Mouse (Mus musculus) frontal cortex, postnatal 25 days (tissue): ENCODE measurements around the gene Mia.

Experiments used
- DNase-seq, 2 experiments: peaks; one replicate each; pipeline ENCODE4 v3.0.0; 2022; ENCODE audit warnings: low spot score in 2 of 2

Gene Mia

DNA sequence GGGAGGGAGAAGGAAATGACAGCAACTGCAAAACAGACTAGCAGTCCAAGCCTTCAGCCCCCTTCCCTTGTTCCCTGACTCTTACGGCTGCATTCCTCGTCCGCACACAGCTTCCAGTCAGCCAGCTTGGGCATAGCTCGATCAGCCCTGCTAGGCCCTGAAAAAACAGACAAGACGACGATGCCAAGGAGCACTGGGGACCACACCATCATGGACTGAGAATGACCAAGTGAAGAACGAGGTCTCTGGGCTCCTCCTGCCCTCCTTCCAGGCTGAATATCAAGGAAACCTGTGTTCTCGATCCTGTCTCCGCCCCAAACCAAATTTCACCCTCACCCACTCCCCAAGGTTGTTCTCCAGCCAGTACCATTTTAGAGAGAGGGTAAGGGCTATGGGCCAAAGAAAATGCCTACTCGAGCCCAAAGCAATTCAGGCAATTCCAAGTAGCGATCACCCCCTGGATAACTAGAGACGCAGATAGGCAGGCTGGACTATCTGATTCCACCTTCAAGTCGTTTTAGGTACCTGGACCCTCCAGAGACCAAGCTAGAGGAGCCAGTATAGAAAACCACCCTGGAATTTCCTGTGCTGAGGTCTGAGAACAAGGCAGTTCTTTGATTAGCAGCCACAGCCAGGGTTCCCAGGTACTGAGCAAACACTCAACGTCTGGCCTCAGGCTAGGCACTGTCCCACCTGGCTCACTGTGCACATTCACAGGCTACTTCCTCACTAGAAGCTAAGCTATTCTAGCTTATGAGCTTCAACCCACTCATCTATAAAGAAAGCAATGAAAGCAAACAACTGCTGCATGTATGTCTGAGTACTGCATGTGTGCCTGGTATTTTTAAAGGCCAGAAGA, at the start of gene Mia, which contains the start of gene Gm21983:
Mia (minus strand) TSS at position 321 of the 859 bp plus-strand sequence.
Gm21983 (minus strand) TSS at position 250 of the 859 bp plus-strand sequence.
- DNase-seq: no peak

DNA sequence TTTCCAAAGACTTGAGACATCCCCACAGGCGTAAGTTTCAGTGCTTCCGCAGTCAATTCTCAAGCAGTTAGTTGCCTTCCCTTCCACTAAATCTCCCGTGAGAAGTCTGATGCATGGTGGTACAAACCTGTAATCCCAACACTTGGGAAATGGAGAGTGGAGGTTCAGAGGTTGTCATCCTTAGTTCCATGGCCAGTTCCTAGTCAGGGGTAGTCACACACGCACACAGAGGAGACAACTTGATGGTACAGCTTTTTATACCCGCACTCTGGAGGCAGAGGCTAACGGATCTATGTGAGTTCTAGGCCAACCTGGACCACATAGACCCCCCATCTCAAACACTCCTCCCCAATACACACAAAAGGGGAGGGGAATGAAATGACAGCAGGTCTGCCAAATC, 47.9 kb upstream of the Mia start:
- DNase-seq: no peak

GRCm38 (mm10) chr7:27228281-27228821, 47.4 kb upstream of the Mia start, which contains the start of gene Itpkc:
Gene Itpkc (minus strand): TSS chr7:27228661.
- DNase-seq: peak; percentile 77 to 80

DNA sequence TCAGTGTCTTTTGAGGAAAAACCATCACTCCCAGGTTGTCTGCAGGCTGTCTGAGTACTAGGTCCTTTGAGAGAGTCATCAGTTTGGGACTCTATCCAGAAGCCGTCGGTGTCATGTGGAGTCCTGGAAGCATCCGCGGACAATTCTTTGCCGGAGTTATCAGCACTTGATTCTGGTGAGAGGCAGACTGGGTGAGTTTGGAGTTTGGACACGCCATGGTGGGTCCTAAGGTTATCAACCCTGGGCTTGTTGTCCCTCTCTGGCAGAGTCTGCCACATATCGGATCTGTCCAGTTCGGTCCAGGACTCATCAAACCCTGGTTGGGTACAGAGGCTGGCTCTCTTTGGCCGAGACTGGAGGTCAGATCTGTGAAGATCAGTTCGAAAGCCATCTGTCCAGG, 46.7 kb upstream of the Mia start:
- DNase-seq: no peak

DNA sequence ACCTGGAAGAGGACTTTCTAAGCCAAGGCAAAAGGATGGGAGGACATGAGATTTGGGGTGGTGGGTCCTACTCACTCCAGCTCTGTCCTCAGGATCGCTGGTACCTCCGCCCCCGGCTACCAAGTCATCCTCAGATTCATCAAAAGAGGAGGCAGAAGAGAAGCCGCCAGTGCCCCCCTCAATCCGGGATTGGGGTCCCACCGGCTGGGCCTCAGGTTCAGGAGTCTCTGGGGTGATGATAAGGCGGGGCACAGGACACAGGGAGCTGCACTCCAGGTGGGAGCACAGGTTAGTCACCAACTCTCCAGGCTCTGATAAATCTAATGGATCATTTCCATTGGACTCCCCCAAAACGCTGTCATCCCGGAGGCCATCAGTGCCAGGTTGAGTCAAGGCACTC, 46.3 kb upstream of the Mia start:
- DNase-seq: no peak

- no peak for DNase-seq
These were observed 44.1 kb upstream of the Mia start for GRCm38 (mm10) chr7:27224877-27225575.

GRCm38 (mm10) chr7:27222538-27222937, 41.6 kb upstream of the Mia start:
- DNase-seq: no peak

DNA sequence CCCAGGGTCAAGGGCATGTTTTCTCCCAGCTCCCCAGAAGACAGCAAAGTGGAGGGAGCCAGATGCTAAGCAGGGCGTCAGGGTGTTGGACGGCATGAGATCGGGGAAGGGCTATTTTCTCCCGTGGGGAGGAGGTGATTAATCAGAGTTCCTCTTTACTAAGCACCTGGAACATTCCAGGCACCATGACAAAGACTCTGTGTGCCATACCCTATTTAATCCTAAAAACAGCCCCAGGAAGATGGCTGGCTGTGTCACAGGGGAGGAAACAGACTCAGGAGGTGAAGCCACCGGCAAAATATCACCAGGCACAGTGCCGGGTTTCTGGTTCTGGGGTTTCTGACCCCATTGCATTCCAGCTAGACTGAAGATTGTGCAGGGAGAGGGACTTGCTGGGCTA, 41.0 kb upstream of the Mia start:
- DNase-seq: no peak

GRCm38 (mm10) chr7:27219937-27220336, 39.0 kb upstream of the Mia start:
- DNase-seq: no peak

- DNase-seq: no peak
These were observed 37.6 kb upstream of the Mia start for GRCm38 (mm10) chr7:27218586-27218985.

DNA sequence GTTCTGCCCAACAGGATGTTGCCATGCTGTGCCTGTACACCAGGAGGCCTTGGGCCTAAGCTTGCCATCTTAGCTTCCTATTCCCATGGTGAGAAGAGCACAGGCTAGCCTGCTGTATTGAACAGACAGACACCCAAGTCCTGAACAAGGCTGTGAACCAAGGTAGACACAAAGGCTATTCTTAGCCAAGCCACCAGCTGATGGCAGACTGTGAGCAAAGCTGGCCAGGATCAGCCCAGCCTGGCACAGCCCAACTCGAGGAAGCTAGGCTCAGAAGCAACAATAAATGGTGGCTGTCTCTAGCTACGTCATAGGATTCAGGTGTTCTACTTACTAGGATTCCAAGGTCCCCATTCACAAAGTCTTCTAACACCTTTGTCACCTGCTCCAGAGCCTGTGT, 31.7 kb upstream of the Mia start:
- no peak for DNase-seq

- DNase-seq: no peak
These were observed 22.9 kb upstream of the Mia start for GRCm38 (mm10) chr7:27203730-27204449.

DNA sequence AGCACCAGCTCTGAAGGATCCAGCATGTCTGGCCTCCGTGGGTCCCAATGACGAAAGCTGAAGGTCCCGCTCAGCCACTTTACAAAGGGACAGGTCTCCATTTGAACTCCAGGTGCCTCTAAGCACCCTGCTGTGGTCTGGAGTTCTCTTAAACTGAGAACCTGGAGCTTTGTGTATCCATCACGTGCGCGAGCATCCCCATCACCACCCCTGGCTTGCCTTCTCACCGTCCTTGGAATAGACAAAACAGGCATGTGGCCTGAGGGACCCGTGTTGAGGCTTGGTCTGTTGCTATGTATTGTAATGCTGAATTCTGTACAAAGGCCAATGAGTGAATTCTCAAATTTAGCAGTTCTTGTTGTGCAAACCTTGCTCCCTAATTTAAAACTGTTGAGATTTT, 17.8 kb upstream of the Mia start:
- DNase-seq: no peak

GRCm38 (mm10) chr7:27198355-27198754, 17.4 kb upstream of the Mia start:
- DNase-seq: no peak

DNA sequence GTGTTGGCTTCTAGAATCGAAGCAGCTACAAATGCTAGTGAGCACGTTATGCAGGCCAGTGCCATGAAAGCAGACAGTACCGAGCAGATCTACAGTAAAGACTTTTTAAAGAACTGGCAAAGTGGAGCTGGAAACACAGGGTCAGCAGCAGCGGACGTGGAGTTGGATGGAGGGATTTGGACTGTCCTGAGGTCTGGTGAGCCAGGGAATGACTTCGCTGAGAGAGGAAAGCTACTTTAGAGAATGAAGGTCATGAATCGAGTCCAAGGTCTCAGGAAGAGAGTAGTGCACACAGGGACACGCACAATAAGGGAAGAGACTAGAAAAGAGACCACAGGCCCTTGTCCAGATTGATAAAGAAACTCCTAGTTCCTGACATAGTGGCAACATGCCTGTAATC, 16.7 kb upstream of the Mia start:
- no peak for DNase-seq

DNA sequence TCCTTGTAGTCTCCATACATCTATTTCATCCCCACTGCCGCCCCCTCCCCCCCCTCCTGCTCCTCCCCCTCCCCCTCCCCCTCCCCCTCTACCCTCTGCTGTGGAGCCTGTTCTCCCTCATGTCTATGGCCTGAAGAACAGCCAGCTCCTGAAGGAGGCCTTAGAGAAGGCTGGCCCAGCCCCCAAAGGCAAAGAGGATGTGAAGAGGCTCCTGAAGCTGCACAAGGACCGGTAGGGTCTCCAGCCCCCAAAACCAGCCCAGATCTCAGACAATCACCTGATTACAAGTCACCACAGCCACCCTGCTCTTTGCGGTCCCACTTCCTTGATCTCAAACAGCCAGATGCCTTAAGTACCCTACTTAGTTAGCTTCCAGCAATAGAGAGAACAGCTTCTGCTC, 16.2 kb upstream of the Mia start:
- DNase-seq: no peak

GRCm38 (mm10) chr7:27195681-27196611, 15.0 kb upstream of the Mia start, which contains the start of the genes BC024978 and Snrpa:
Gene BC024978 (plus strand): TSS chr7:27195781.
Gene Snrpa (minus strand): TSS chr7:27196271.
- DNase-seq: peak; percentile 89 to 91

- DNase-seq: no peak
These were observed 12.8 kb upstream of the Mia start for GRCm38 (mm10) chr7:27193731-27194130.

GRCm38 (mm10) chr7:27192434-27192833, 11.5 kb upstream of the Mia start:
- DNase-seq: no peak

DNA sequence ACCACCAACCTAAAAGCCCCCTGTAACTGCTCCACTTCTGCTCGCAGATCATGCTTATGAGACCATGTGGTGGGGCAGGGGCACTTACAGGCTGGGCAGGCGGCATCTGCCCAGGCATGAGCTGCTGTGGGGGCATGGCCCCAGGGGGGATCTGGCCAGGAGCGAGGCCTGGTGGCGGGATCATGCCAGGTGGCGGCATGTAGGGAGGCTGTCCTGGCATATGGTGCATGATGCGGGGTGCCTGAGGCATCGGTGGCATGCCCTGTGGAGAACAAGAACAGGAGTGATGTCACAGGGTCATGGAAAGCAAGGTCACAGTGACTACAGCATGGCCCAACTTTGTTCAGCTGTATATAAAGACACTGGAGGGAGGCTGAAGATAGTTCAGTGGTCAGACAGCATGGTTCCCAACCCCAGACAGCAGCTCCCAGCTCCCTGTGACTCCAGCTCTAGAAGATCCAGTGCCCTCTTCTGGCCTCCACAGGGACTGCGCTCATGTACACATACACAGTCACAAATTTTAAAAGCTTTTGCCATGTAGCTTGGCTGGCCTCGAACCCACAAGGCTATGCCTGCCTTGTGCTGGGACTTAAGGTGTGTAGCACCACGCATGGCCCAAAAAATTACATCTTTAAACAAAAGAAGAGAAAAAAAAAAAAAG, 8.4 kb upstream of the Mia start:
- no peak for DNase-seq
